Mouse (Mus musculus) Muller cell, postnatal 12 days (primary cell): Measurements from ENCODE around the gene Sass6.
"Not testable (repeated sequence)": the region's sequence is repeated elsewhere in the genome, so short reads cannot be mapped to it uniquely, and the experiment has no call there.

Experiments used
- DNase-seq: peaks from one replicate; pipeline ENCODE4 v3.0.0-alpha.2; 2015; ENCODE audit errors: inconsistent ontology term

Gene Sass6

DNA sequence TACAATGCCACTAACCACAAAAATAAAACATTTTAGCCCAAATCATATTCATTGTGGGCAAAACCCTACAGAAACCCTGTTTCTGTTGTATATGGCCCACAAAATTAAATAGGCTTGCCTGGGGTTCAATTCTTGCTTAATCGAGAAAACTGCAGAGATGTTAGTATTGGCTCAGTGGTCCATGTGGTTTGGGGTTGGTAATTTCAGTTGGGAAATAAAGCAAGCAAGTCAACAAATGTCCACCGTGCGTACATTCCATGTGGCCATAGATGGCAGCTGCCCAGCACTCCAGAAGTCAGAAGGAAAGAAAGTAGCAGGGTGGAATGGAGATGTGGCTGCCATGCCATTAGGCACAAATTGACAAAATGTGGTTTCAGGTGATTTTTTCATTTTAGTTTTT, 38.2 kb downstream of the Sass6 start:
- no peak for DNase-seq

DNA sequence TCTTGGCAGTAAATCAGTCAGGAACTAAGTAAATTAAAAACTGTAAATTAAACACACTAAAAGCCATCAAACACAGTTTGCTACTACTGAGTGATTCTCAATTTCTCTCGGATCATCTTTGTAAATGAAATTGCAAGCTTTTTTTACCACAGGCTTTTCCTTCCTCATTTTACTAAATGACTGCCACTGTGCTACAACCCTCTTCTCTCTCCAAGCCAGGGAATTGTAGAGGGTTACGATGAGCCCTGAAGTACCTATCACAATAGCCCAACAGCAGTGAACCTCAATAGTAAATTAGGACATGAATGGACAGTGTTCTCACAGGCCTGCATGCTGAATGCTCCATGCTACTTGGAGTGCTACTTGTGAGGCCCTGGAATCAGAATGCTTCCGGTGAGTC, 39.3 kb downstream of the Sass6 start:
- no peak for DNase-seq

DNA sequence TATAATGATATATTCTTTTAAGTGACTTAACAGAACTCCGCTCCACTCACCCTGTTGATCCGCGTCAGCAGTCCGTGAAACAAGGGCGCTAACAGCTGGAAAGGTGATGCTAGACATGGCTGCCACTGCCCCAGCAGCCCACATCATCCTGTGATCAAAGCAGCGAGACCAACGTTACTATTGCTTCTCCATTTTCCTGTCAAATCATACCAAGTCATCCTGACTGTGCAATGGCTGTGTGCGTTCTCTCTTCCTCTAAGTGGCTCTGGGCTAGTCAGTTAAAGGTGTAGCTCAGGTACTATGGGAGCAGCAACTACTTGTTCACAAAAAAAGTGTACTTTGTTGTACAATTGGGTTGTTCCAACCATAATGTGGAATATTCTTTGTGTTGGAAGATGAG, 40.1 kb downstream of the Sass6 start:
- no peak for DNase-seq

DNA sequence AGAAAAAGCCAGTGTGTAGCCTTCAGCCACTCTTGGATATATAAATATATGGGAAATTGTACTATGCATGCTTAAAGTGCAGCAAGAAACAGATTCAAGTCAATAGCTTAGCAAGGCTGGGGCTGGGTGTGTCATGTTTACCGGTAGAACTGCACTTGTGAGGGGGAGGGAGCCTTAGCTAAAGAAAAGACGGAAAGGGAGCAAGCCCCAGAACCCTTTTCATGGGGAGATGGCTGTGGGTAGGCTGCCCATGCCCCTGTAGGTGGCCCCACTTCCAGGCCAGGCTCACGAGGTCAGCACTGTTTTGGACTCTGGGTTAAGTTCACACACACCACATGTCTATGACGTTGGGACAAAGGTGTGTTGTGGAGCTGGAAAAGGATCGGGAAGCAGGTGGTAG, 41.0 kb downstream of the Sass6 start:
- no peak for DNase-seq

DNA sequence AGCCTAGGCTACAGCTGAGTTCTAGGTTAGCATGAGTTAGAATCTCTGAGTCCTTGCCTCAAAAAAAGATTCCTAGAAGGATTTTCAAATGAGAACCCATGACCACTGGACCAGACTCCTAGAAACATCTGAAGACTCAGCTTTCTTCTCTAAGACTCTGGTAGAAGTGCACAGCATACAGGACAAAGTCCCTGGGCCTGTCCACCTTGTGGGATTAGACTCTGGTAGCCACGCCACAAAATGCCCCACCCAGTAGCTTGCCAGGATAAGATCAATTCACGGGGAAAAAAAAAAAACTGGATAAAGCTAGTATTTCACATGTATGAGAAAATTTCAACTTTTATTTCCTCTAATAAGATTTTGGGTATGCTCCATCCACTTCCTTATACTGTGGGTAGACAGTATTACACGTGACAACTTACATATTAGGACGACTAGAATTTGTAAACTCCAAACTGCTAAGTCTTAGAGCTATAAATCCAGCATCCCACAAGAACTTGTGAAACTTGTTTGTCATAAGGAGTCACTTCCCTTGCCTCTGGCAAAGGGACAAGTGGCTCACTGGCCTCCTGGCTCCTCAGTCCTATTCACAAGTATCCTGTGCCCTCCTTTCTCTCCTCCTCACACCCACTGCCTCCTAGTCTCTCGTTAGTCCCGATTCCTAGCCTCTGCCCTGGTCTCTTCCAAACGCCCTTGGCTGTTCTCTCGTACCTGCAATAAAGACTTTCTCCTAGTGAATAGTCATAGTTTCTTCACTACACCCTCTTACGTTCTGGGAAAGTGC, 43.1 kb downstream of the Sass6 start:
- DNase-seq, result no peak

DNA sequence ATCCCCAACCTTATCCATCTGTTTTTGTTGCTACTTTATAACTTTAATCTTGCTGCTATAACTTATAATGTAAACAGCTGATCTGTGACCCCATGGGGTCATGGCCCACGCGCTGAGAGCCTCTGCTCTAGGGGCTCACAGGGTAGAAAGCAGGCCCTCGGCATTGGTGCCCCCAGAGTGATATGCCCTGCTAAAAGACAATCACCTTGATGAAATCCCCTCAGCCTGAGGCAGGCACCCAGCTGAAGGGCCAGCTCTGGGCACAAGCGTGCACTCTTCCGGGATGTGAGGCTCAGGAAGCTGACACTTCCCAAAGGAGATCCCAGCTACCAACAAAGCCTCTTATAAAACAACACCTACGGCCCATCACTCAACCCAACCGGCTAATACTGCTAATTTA, 43.8 kb downstream of the Sass6 start:
- DNase-seq, result no peak

DNA sequence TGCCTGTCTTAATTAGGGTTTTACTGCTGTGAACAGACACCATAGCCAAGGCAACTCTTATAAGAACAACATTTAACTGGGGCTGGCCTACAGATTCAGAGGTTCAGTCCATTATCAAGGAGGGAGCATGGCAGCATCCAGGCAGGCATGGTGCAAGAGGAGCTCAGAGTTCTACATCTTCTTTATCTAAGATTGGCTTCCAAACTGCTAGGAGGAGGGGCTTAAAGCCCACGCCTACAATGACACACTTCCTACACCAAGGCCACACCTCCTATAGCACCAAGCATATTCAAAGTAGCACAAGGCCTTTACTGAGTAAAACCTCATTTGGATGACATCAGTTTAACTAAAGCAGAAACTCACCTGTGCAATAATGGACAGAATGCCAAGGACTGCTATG, 45.2 kb downstream of the Sass6 start:
- no peak for DNase-seq

DNA sequence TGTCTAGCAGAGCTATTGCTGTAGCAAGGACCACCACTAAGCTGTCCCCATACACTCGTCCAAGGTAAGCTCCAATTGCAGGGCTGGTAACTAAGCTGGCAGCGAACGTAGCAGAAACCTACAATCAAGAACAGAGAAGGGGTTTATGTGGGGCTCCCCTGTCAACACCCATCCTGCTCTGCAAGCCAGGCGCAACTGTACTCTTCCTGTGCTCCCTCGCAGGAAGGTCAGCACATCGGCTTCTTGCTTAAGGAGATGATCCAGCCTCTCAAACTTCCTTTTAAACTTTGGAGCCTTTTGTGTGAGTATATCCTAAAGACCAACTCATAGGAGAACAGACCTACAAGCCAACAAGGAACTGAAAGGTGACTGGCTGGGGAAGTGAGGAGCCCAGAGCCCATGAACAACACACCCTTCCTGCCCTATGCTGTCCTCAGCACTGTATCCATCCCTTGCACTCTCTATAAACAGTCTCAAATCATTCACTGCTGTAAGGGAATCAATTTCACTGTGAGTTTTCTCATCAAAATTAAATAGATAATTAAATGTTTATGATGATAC, 47.1 kb downstream of the Sass6 start:
- no peak for DNase-seq

DNA sequence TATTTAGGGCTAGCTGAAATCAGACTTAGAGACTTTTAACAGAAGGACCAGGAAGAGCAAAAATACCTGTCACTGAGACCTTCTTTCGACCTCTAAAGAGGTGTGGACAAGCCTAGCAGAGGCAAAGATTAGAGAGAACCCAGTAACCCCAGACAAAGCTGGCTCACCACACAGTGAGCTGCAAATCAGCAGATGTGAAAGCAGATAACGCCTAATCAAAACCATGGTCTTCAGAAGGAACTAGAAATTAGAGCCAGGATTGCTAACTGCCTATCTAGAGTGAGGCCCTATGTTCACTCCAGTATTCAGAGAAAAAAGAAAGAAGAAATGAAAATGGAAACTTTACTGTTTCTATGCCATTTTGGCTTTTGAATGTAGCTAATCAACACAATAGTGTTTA, 47.6 kb downstream of the Sass6 start:
- DNase-seq, result no peak

DNA sequence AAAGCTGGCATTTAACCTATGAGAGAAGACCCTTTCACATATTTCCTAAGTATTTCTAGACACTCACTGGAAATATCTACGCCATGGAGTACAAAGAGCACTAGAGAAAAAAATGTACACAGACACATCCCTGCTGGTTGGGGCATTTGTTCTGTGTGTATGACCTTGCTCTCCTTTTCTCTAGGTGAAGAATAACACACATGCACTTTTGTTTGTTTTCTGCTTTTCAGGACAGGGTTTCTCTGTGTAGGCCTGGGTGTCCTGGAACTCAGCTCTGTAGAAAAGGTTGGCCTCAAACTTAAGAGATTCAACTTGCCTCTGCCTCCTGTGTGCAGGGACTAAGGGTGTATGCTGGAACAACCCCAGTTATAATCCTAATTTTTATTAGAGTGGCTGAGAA, 51.6 kb downstream of the Sass6 start:
- DNase-seq, result no peak

DNA sequence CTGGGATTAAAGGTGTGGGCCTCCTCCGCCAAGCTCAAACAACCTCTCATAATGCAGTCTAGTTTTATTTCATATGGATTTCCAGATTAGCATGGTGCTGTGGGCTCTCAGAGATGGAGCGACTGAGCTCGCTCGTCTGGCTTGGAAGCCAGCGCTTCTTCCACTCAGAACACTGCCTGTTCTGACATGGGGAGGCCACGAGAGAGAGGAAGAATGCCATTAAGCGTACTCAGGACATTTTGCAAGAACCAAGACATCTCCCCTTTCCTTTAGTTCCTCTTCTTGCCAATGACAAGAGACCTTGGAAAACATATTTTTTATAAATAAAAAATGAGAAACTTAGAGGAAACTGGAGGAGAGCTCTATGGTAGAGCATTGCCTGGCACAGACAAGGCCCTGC, 54.0 kb downstream of the Sass6 start:
- DNase-seq, result no peak

DNA sequence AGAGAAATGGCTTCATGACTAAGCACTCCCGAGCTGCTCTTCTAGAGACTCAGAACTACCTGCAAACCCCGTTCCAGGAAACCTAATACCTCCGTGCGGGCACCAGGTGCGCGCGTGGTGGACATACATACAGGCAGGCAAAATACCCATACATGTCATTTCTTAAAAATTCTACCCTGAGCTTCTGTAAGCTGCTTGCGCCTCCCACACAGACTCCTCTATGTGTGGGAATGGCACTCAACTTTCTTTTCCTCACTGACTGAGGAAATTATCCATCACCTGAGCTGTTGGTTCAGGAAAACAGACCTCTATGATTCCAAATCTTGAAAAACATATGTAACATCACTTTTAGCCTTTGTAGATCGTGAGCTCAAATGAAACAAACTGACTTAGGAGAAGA, 55.9 kb downstream of the Sass6 start:
- no peak for DNase-seq

DNA sequence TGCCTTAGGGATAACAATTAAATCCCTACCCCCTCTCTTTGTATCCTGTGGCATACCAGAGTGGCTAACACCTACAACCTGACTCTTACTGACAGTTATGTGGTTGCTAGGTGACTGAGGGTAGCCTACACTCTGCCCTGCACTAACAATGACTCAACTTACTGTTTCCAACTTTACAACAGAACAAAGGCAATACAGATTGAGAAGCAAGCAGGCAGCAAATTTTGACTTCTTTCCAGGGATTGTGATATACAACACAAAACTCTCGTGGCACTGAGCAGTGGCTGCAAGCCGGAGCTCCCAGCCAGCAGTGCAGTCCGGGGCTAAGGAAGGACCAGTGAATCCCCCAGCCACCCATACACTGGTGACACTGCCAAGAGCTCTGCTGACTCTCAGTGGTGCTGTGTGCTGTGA, 57.3 kb downstream of the Sass6 start:
- DNase-seq, result peak; percentile 83

DNA sequence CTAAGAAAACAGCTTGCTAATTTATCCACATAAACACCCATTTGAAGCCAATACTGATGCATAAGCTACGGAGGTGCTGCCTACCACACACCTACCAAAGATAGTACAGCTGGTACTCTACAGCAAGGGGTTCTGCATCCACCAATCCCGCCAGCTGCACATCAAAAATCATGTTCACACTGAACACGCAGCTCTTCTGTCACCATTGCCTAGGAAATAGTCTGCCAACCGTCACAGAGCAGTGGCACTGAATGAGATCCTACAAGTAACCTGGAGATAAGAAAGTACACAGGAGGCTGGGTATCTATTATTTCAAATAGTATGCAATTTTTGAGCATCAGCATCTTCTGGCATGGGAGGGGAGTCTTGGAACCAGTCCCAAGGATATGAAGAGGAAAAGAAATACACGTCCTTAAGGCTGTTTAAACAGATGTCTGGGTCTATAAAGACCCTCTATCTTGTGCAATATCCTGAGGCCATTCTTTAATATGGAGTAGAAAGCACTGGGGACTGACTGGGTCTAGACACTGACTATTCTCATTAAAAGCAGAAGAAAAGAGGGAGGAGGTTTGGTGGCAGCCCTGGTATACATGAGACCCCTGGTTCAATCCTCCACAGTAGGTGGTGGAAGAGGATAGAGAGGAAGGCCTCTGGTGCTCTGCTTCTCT, 58.6 kb downstream of the Sass6 start:
- no peak for DNase-seq

DNA sequence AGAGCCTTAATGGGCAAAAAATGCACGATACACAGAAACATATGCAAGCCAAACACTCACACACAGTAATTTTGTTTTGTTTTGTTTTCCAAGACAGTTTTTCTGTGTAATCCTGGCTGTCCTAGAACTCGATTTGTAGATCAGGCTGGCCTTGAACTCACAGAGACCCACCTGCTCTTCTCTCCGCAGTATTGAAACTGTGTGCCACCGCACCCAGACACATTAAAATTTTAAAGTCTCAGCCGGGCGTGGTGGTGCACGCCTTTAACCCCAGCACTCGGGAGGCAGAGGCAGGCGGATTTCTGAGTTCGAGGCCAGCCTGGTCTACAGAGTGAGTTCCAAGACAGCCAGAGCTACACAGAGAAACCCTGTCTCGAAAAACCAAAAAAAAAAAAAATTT, 59.3 kb downstream of the Sass6 start:
- not testable (repeated sequence) for DNase-seq

DNA sequence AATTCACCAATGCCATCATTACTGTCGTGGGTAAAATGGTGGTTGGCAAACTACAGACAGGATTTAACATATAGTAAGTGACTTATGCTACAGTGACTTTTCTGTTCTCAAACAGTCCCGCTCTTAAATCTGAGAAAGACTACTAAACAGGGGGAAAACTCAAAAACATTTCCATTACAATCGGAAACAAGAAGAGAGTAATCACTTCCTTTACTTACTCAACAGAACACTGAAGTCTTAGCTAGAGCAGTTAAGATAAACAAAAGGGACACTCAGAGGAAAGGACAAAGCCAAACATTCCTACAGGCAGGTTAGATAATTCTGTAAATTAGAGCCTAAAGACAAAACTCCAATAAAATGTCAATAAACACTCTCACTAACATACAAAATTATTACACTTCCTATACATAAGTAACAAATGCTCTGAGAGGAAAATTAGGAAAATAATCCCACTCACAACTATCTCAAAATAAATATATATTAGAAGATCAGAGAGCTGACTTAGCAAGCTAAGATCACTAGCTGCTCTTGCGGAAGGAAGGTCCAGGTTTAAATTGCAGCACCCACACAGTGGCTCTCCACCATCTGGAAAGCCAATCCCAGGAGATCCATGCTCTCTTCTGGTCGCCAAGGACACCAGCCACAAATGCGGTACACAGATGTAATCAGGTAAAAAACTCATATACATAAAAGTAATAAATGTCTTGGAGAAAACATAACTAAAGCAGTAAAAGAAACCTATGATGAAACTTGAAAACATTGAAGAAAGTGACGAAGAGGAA, 61.6 kb downstream of the Sass6 start:
- no peak for DNase-seq

DNA sequence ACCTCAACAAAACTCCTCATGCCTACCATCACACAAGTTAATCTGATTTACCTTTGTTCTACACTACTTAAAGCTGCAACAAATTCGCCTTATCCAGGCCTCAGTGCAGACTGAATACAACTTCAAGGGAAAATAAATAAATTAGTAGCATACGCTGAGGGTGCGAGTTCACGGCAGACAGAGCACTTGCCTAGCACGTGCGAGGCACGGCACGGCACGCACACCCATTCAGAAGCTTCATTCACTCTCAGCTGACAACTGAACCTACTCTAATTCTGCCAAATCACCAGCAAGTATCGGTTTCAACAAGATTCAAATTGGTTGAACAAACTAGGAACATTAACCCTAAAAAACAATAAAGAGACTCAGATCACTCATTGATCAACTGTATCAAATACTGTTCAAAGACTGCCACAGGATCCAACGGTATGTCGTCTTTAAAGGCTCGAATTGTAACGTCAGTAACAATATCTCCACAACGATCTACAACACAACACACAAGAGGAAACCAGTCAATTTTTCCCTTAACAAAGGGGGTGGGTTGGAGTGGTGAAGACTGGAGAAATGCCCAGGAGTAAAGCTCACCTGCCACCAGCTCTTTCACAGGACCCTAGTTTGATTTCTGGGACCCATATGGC, 64.3 kb downstream of the Sass6 start:
- no peak for DNase-seq

DNA sequence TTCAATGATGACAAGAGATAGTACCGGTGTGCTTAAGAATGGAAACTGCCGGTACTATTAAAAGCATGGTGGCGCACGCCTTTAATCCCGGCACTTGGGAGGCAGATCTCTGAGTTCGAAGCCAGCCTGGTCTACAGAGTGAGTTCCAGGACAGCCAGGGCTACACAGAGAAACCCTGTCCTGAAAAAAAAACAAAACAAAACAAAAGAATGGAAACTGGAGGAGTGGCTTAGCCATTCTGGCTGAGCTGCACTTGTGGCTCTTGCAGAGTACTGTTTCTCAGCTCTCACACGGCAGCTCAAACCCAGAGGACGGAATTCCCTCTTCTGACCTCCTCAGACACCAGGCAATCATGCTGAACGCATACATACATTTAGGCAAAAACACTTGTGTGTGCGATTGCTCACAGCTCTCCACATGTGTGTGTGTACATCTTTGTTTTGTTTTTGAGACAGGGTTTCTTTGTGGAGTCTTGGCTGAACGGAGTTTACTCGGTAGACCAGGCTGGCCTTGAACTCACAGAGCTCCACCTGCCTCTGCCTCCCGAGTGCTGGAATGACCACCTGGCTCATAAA, 65.2 kb downstream of the Sass6 start:
- no peak for DNase-seq

DNA sequence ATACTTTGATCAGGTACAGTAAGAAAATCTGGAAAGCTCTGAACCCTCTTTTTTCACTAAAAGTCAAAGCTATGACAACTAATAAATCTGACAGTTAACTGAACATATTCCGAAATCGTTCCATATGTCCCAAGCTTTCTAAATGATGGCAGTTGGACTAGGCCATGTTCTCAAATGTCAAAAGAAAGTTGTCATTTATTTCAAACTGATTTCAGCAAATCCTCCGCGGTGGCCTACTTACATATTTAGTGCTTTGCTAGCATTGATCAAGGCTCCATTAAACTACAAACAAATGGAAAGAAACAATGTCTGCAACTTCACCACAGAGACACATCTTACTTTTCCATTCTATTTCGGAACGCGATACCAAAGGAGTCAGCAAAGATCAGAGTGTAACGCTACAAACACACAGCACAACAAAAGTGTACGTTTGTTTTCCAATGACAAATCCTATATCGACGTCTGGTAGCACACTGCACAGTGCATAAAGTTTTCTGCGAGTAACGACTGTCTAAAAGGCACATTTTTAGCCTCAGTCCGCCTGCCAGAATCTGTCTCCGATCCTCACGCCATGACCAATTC, 66.6 kb downstream of the Sass6 start:
- peak; percentile 27 for DNase-seq

DNA sequence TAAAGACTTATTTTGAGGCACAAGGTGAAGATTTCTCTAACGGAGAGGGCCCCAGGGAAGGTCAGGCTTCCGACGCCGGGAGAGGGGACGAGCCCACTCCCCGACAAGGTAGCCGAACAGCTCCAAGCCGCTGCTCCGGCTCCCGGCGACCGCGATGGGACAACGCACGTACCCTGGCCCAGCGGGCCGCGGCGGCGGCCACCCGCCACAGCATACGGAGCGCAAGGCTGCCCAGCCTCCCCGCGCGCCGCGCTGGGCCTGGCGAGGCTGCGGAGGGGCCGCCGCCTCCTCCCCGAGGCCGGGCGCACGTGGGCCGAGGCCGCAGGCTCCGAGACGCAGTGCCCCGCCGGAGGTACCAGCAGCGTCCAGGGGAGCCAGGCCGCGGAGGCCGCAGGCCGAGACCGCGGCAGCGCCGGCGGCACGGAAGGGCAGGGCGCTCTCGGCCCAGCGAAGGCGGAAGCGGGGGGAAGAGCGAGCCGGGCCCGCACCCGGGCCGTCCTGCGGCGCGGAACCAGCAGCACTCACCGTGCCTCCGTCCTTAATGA, 67.2 kb downstream of the Sass6 start:
- no peak for DNase-seq

DNA sequence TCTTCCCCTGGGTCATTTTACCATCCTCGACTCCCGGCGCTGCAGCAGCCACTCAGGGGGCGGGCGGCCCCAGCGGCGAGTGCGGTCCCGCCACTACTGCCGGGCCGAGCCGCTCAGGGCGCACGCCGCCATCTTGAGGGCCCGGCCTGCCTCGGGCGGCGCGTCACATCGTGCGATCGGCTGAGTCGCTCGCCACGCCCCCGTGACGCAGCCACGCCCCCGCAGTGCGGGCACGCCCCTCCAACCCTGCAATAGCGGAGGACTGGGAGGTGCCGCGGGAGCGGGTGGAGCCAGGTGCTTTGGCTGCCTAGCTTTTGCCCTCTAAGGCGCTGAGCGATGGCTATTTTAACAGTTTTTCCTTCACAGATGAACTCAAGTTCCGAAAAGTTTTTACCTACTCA, 67.7 kb downstream of the Sass6 start, which contains the start of gene Mfsd14a:
Gene Mfsd14a, minus strand, starts transcription at position 215 of the 401 bp plus-strand sequence.
- DNase-seq, result peak; percentile 98
